Mouse (Mus musculus): ENCODE results near the gene Cyb5r4.
A peak's percentile ranks its signal among the peaks of the same experiment; 100 is the strongest.
"Not testable (repeated sequence)": the region's sequence is repeated elsewhere in the genome, so short reads cannot be mapped to it uniquely, and the experiment has no call there.

Gene Cyb5r4

GRCm38 (mm10) chr9:87025764-87026163 lies 4.0 kb downstream of the Cyb5r4 start:
- no peak for DNase-seq (ENCODE audit: low read depth, low spot score)

- DNase-seq (ENCODE audit: low read depth, low spot score): peak; percentile 30
These were observed 5.7 kb downstream of the Cyb5r4 start for GRCm38 (mm10) chr9:87027423-87028084.

GRCm38 (mm10) chr9:87032196-87032595 lies 10.4 kb downstream of the Cyb5r4 start:
- no peak for DNase-seq (ENCODE audit: low read depth, low spot score)

- DNase-seq (ENCODE audit: low read depth, low spot score): no peak
These were observed 13.2 kb downstream of the Cyb5r4 start for GRCm38 (mm10) chr9:87034831-87035580.

GRCm38 (mm10) chr9:87049425-87049824 lies 27.6 kb downstream of the Cyb5r4 start:
- peak; percentile 10 for DNase-seq (ENCODE audit: low read depth, low spot score)

- no peak for DNase-seq (ENCODE audit: low read depth, low spot score)
These were observed 33.9 kb downstream of the Cyb5r4 start for GRCm38 (mm10) chr9:87055547-87056235.

GRCm38 (mm10) chr9:87062337-87062736 lies 40.5 kb downstream of the Cyb5r4 start:
- DNase-seq (ENCODE audit: low read depth, low spot score): no peak

GRCm38 (mm10) chr9:87068160-87068559 lies 46.3 kb downstream of the Cyb5r4 start:
- DNase-seq (ENCODE audit: low read depth, low spot score): no peak

- DNase-seq (ENCODE audit: low read depth, low spot score): not testable (repeated sequence)
These were observed 49.8 kb downstream of the Cyb5r4 start for GRCm38 (mm10) chr9:87071566-87071965.

- no peak for DNase-seq (ENCODE audit: low read depth, low spot score)
These were observed 56.1 kb downstream of the Cyb5r4 start for GRCm38 (mm10) chr9:87077919-87078318.

GRCm38 (mm10) chr9:87079511-87079910 lies 57.7 kb downstream of the Cyb5r4 start:
- no peak for DNase-seq (ENCODE audit: low read depth, low spot score)

GRCm38 (mm10) chr9:87086991-87087390 lies 65.2 kb downstream of the Cyb5r4 start:
- no peak for DNase-seq (ENCODE audit: low read depth, low spot score)

- DNase-seq (ENCODE audit: low read depth, low spot score): no peak
These were observed 76.2 kb downstream of the Cyb5r4 start for GRCm38 (mm10) chr9:87097989-87098388.

- no peak for DNase-seq (ENCODE audit: low read depth, low spot score)
These were observed 93.2 kb downstream of the Cyb5r4 start for GRCm38 (mm10) chr9:87115019-87115418.

- no peak for DNase-seq (ENCODE audit: low read depth, low spot score)
These were observed 93.7 kb downstream of the Cyb5r4 start for GRCm38 (mm10) chr9:87115456-87115931.

- DNase-seq (ENCODE audit: low read depth, low spot score): no peak
These were observed 94.2 kb downstream of the Cyb5r4 start for GRCm38 (mm10) chr9:87115978-87116377.

GRCm38 (mm10) chr9:87118996-87119395 lies 97.2 kb downstream of the Cyb5r4 start:
- no peak for DNase-seq (ENCODE audit: low read depth, low spot score)

- DNase-seq (ENCODE audit: low read depth, low spot score): no peak
These were observed 100.2 kb downstream of the Cyb5r4 start for GRCm38 (mm10) chr9:87121956-87122493.

- not testable (repeated sequence) for DNase-seq (ENCODE audit: low read depth, low spot score)
These were observed 105.2 kb downstream of the Cyb5r4 start for GRCm38 (mm10) chr9:87127046-87127445.

Data from skeletal muscle tissue, adult 2 months (tissue).